In the genomic region with DNA sequence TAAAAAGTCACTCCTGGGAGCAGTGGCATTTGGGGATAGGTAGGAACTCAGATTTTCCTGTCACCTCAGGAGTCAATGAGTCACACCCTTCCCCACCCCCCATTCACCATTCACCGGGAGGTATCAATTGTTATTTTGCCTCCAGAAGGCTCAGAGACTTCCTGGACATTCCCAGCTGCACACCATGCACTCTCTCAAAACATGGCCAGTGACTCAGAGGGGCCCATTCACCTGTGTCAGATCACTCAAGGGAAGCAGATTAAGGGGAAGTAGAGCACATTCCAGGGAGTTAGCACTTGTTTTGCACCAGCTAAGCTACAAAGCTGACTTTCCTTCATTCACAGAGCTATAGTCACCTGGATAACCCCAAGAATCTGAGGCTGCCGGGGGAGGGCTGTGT, we compare ENCODE assay signal across 17 mouse cellular contexts.
"Had no signal": no experiment of that assay in that cellular context is flagged by ENCODE, and none has a peak within 500 bp of the region (broad histone marks: within the 10 kb centered on the region; RNA-seq: fewer than 3 reads in every experiment).

No protein-coding gene starts in this region.

- H3K9me3 ChIP-seq: midbrain, embryonic 10.5 days; midbrain, embryonic 12.5 days; neural tube, embryonic 13.5 days; neural tube, embryonic 15.5 days had no signal

- ATAC-seq: midbrain, embryonic 16.5 days had no signal

- H3K4me3 ChIP-seq: midbrain, embryonic 10.5 days; midbrain, embryonic 12.5 days; myocyte; neural tube, embryonic 13.5 days; neural tube, embryonic 15.5 days had no signal

- H3K27me3 ChIP-seq: midbrain, embryonic 12.5 days; neural tube, embryonic 13.5 days; neural tube, embryonic 15.5 days had no signal

- H3K4me2 ChIP-seq: lung, embryonic 14.5 days; midbrain, embryonic 12.5 days; neural tube, embryonic 13.5 days; neural tube, embryonic 15.5 days had no signal

- H3K4me1 ChIP-seq: midbrain, embryonic 10.5 days; midbrain, embryonic 12.5 days; neural tube, embryonic 13.5 days; neural tube, embryonic 15.5 days had no signal

- H3K27ac ChIP-seq: midbrain, embryonic 10.5 days; midbrain, embryonic 12.5 days; neural tube, embryonic 13.5 days; neural tube, embryonic 15.5 days had no signal

- H3K9ac ChIP-seq: lung, embryonic 14.5 days; midbrain, embryonic 12.5 days; neural tube, embryonic 13.5 days; neural tube, embryonic 15.5 days had no signal

- DNase-seq: lung, adult 18-20 months; lung, embryonic 14.5 days; lung, postnatal 10 days; lung, postnatal 4 days; midbrain, embryonic 14.5 days; right cerebral cortex, postnatal 25 days; right cerebral cortex, postnatal 4 days; spleen, adult 18-20 months; thymus, adult 18-20 months; thymus, postnatal 14 days; thymus, postnatal 36 days had no signal

- H3K36me3 ChIP-seq: midbrain, embryonic 10.5 days; midbrain, embryonic 12.5 days; neural tube, embryonic 13.5 days; neural tube, embryonic 15.5 days had no signal
